Mouse (Mus musculus) forebrain, embryonic 11.5 days (tissue): ENCODE measurements around the gene Gli2. TPM values are rescaled to one million over a fixed set of nuclear protein-coding genes. Genes with fewer than 3 reads are reported as not detected.

ENCODE experiments used
- ATAC-seq: fragments of 200-750 bp; cut with Nextera tagmentation; replicated peaks from 2 replicates; pipeline ENCODE4 v1.8.0; 2017; ENCODE audit warnings: moderate TSS enrichment; ENCODE audit not compliant: low FRiP score
- DNase-seq: peaks from one replicate; pipeline ENCODE4 v3.0.0-alpha.2; 2017; ENCODE audit warnings: low spot score
- H3K27ac ChIP-seq: fragments of 300-500 bp; sonication (generic); 2 replicates; pipeline ENCODE4 v1.5.1; 2014; ENCODE audit warnings: low read depth, low read length
- H3K27me3 ChIP-seq: fragments of 300-500 bp; sonication (generic); 2 replicates; pipeline ENCODE4 v1.6.1; 2014; ENCODE audit warnings: mild to moderate bottlenecking, low read length, mixed read lengths; ENCODE audit not compliant: control insufficient read depth, insufficient read depth
- H3K36me3 ChIP-seq: fragments of 300-500 bp; sonication (generic); 2 replicates; pipeline ENCODE4 v1.6.1; 2014; ENCODE audit warnings: mild to moderate bottlenecking, low read length, moderate library complexity, mixed read lengths; ENCODE audit not compliant: control insufficient read depth, insufficient read depth
- H3K4me1 ChIP-seq: fragments of 300-500 bp; sonication (generic); replicated peaks from 2 replicates; pipeline ENCODE4 v1.6.1; 2014; ENCODE audit warnings: low read length, mixed read lengths; ENCODE audit not compliant: control insufficient read depth, insufficient read depth
- H3K4me2 ChIP-seq: fragments of 300-500 bp; sonication (generic); 2 replicates; pipeline ENCODE4 v1.6.1; 2014; ENCODE audit warnings: low read depth, mild to moderate bottlenecking, low read length, moderate library complexity, mixed read lengths; ENCODE audit not compliant: severe bottlenecking
- H3K4me3 ChIP-seq: fragments of 300-500 bp; sonication (generic); 2 replicates; pipeline ENCODE4 v1.5.1; 2014; ENCODE audit warnings: low read depth, low read length
- H3K9ac ChIP-seq: fragments of 300-500 bp; sonication (generic); 2 replicates; pipeline ENCODE4 v1.6.1; 2014; ENCODE audit warnings: low read length
- H3K9me3 ChIP-seq: fragments of 300-500 bp; sonication (generic); 2 replicates; pipeline ENCODE4 v1.6.1; 2016; ENCODE audit warnings: low read length, mixed read lengths; ENCODE audit not compliant: control insufficient read depth
- whole genome bisulfite sequencing: fragments of 180-500 bp; shearing (Covaris S2); extraction: QIAGEN DNeasy Blood & Tissue Kit; methylation state at CpG from one replicate; pipeline ENCODE4 v1.1.7; 2014; 5-methylcytosine and 5-hydroxymethylcytosine counted together
- polyA plus RNA-seq: library from polyadenylated mRNA; unstranded; fragments of >200 nt; fragmentation: Nextera tagmentation; extraction: Ambion mirVana; gene quantifications from 2 replicates; pipeline ENCODE4 v1.2.1, GENCODE M21; 2014

The Gli2 gene
- polyA plus RNA-seq, 1 experiment from 2014 or later = 16.3 TPM

DNA sequence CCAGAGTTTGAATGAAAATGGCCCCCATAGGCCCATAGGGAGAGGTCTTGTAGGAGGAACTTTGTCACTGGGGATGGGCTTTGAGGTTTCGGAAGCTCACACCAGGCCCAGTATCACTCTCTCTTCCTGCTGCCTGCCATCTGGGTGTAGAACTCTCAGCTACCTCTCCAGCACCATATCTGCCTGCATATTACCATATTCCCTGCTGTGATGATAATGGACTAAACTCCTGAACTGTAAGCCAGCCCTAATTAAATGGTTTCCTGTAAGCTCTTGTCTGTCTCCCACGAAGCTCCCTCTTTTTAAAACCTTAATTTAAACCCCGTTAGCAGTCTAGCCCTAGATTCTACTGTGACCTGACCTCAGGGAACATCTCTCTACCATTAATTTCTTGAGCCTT lies 149.0 kb downstream of the Gli2 start:
- 48% methylated on average over 3 of the region's 3 CpGs for WGBS
- Histone ChIP-seq H3K4me2 (no peak overlapping the region), H3K4me3 (no peak overlapping the region), H3K9me3 (no peaks in the 10 kb centered on the region), H3K27ac (0 out of 2 replicates have a peak overlapping the region, but pooled peaks have one; percentile 4), H3K9ac (no peak overlapping the region), H3K36me3 (no peaks in the 10 kb centered on the region), H3K27me3 (no peaks in the 10 kb centered on the region; the same call in 1 of the 2 replicates), H3K4me1 (peaks cover 12% of the 10 kb centered on the region)
- ATAC-seq (no peak), DNase-seq (no peak)

DNA sequence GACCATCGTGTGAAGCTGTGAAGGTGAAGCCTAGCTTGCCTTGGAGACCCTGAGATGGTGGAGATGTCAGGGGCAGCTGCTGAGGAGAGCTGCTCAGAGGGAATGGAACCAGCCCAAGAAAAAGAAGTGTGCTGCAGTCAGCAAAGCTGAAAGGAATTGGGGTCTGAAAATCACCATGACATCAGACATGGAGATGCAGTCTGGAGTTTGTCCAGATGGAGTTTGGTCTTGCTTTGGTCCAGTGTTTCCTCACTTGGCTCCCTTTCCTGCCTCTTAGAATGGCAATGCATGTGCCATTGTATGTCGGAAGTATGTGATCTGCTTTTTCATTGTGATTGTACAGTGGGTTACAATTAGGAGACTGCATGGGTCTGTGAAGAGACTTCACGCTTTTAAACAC lies 149.7 kb downstream of the Gli2 start:
- H3K9ac ChIP-seq = no peak overlapping the region
- WGBS = 96% methylated on average over 3 of the region's 3 CpGs
- ATAC-seq (no peak), DNase-seq (no peak)
- no peak overlapping the region for H3K4me3 ChIP-seq
- no peaks in the 10 kb centered on the region; the same call in 1 of the 2 replicates for H3K27me3 ChIP-seq
- H3K4me2 ChIP-seq = no peak overlapping the region
- H3K27ac ChIP-seq = no peak overlapping the region
- no peaks in the 10 kb centered on the region for H3K36me3 ChIP-seq
- no peaks in the 10 kb centered on the region for H3K9me3 ChIP-seq
- peaks cover 10% of the 10 kb centered on the region for H3K4me1 ChIP-seq

DNA sequence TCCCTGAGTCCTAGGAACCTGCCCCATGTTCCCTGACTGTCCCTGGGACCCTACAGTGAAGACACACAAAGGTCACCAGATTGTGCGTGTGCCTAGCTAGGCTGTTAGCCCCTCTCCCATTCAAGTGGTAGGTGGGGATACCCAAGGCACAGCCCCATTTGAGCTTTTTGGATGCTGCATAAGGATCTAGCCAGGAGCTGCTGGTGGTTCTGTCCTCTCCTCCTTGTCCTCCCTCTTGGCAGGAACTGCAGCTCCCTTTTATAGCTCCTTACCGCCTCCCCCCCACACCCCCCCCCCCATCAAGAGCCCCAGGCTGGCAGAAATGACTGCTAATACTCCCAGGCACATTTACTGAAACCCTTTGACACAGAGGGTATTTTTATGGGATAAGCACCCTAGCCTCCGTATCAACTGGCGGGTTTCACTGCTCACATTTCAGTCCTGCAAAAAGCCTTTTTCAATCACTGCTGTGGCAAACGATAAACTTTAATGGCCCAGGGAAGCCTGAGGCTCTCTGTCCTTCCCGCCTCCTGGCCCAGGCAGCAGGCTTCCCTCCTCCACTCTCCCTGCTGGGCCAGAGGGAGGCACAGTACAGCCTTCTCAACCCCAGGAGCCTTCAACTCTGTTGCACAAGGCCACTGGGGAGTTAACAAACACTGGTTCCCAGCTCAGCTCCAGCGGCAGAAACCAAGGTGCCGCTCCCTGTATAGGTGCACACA lies 151.4 kb downstream of the Gli2 start:
- WGBS = 36% methylated on average over 7 of the region's 8 CpGs
- DNase-seq (no peak), ATAC-seq (no peak)
- Histone ChIP-seq H3K27ac (no peak overlapping the region), H3K36me3 (no peaks in the 10 kb centered on the region), H3K9me3 (no peaks in the 10 kb centered on the region), H3K27me3 (no peaks in the 10 kb centered on the region; the same call in 1 of the 2 replicates), H3K4me3 (no peak overlapping the region), H3K9ac (no peak overlapping the region), H3K4me2 (no peak overlapping the region), H3K4me1 (peaks cover 10% of the 10 kb centered on the region)

DNA sequence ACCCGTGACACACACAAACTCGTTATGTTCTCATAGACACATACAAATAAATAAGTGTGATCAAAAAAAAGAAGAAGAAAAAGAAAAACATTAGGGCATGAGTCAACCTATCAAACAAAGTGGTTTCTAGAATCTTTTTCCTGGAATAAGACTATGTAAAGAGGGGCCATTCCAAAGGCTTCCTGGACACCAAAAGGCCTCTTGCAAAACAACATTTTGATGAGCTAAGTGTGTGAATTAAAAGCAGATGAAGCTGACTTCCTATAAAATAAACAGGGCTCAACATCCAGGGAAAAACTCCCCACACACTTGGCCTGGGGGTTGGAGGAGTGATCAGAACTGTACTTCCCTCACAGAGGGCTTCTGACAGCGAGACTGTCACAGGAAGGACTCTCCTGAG lies 155.1 kb downstream of the Gli2 start:
- no peak overlapping the region for H3K27ac ChIP-seq
- WGBS = 93% methylated on average over 3 of the region's 3 CpGs
- no peak overlapping the region for H3K9ac ChIP-seq
- H3K4me2 ChIP-seq = no peak overlapping the region
- H3K4me1 ChIP-seq = peaks cover 4% of the 10 kb centered on the region; the same call in 1 of the 2 replicates
- no peak for ATAC-seq
- H3K27me3 ChIP-seq = no peaks in the 10 kb centered on the region
- H3K9me3 ChIP-seq = no peaks in the 10 kb centered on the region
- no peaks in the 10 kb centered on the region for H3K36me3 ChIP-seq
- no peak overlapping the region for H3K4me3 ChIP-seq
- no peak for DNase-seq

DNA sequence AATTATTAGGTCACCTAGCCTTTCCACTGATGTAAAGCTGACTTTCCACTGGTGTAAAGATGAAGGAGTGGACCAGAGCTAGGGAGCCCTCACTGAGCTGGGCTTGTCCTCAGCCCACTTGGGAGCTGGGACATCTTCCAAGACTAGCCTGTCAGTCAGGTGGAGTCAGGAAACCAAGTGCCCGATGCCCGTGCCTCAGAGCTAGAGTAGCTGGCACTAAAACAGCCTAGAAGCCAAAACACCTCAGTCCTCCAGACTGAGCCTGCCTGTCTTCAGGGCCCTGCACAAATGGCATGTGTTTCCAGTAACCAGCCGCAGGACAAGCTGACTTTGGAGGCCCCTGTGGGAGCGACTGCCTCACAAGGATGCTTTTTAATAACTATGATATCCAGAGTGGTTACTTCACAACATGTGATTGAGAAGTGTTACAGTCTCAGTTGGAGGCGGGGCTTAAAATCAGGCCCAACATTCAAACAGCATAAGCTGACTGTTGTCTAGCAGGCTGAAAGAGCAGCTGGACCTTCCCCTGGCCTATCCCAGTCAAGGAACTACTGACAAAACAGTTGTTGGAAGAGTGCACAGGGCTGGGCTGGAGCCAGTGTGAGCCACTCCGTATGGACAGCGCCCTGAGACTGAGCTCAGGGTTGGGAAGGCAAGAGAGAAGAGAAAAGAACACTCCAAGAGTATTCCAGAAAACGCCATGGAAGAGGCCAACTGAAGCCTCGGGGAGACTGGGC lies 158.2 kb downstream of the Gli2 start:
- H3K27me3 ChIP-seq = no peaks in the 10 kb centered on the region
- no peak overlapping the region for H3K27ac ChIP-seq
- no peak overlapping the region for H3K4me3 ChIP-seq
- H3K9ac ChIP-seq = no peak overlapping the region
- DNase-seq = no peak
- peaks cover 8% of the 10 kb centered on the region; the same call in 1 of the 2 replicates for H3K4me1 ChIP-seq
- ATAC-seq = no peak
- WGBS = 86% methylated on average over 9 of the region's 9 CpGs
- H3K9me3 ChIP-seq = no peaks in the 10 kb centered on the region
- H3K36me3 ChIP-seq = no peaks in the 10 kb centered on the region
- H3K4me2 ChIP-seq = no peak overlapping the region

DNA sequence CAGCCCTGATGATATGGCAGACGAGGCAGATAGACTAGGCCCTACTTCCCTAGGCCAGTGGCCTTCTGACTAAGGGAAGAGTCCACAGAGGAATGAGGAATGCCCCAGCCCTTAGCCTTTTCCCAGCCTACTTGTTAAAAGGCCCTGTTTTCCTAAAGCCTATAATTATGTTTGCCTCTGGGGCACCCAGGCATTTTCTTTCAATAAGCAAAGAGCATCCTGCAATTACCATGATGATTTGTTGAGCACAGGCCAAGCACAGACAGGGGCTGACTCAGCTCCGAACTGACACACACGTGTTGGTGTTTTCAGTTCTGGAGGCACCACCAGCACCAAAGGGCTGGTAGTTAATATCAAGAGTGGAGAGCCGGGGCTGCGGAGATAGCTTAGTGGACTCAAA lies 162.0 kb downstream of the Gli2 start:
- Histone ChIP-seq H3K9ac (no peak overlapping the region), H3K9me3 (no peaks in the 10 kb centered on the region), H3K27me3 (no peaks in the 10 kb centered on the region), H3K4me2 (no peak overlapping the region), H3K4me3 (no peak overlapping the region), H3K4me1 (peaks cover 8% of the 10 kb centered on the region; the same call in 1 of the 2 replicates), H3K36me3 (no peaks in the 10 kb centered on the region; the same call in 1 of the 2 replicates), H3K27ac (no peak overlapping the region)
- no peak for DNase-seq
- no peak for ATAC-seq
- 61% methylated on average over 5 of the region's 5 CpGs for WGBS

DNA sequence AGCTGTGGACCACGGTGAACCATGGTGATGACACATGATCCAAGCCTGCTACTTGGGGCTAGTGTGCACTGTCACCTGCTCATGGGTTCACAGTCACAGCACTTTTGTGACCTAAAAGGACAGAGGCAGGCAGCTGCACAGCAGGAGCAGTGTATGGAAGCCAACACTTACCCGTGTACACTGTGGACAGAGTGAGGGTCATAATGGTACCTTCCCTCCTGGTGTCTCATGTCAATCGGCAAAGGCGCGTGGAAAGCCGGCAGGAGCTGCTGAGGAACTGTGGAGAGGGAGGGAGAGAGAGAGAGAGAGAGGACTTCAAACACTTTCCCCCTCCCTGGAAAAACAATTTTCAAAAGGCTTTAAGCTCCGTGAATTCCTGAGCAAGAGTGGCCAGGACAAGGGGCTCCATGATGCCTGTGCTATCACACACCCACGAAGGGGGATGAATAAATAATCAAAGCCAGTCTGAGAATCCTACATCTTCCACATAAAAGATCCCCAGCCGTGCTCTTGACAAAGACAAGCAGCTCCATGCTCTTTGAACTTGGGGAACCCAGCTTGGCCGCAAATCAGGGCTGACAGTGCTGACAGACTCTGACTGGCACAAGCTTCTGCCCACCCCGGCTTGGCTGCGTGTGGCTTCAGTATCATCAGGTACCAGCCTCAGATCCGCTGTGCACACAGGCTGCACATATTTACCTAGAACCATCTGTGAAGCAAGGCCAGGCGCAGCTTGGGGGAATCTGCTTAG lies 163.1 kb downstream of the Gli2 start:
- no peak overlapping the region for H3K4me2 ChIP-seq
- no peak for DNase-seq
- 50% methylated on average over 14 of the region's 14 CpGs for whole genome bisulfite sequencing

DNA sequence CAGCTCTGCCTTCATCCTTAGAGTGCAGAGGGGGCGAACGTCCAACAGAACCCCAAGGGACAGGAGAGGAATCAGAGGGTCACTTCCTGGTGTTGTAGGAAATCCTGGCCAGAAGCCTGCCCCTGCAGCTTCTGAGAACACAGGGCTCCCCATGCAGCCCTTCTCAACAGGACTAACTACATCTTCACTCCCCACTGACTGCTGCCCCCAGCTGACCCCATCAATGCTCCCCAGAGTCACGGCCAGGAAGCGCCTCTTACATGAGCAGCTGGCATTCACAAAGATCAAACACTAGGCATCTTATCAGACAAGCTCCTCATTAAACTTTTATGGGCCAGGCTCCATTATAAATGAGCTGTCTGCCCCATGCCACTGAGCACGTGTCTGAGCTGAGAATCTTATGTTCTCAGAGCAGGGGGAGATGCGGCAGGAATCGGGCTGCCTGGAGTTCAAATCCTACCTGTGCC lies 172.6 kb downstream of the Gli2 start:
- DNase-seq = no peak

More for the DNA sequence above, 163.1 kb downstream of the Gli2 start:
- no peaks in the 10 kb centered on the region; the same call in none of the 2 replicates for H3K36me3 ChIP-seq
- peaks cover 8% of the 10 kb centered on the region; the same call in 1 of the 2 replicates for H3K4me1 ChIP-seq
- no peak overlapping the region for H3K27ac ChIP-seq
- H3K27me3 ChIP-seq = no peaks in the 10 kb centered on the region
- no peaks in the 10 kb centered on the region for H3K9me3 ChIP-seq
- no peak overlapping the region for H3K4me3 ChIP-seq
- peak; percentile 16 for ATAC-seq
- no peak overlapping the region for H3K9ac ChIP-seq

More for the DNA sequence above, 172.6 kb downstream of the Gli2 start:
- Histone ChIP-seq H3K4me3 (no peak overlapping the region), H3K4me1 (no peaks in the 10 kb centered on the region), H3K4me2 (no peak overlapping the region), H3K27me3 (no peaks in the 10 kb centered on the region), H3K36me3 (no peaks in the 10 kb centered on the region; the same call in none of the 2 replicates), H3K27ac (no peak overlapping the region), H3K9ac (no peak overlapping the region), H3K9me3 (no peaks in the 10 kb centered on the region)
- no peak for ATAC-seq
- WGBS = 72% methylated on average over 7 of the region's 7 CpGs
